Mouse (Mus musculus): ENCODE data around the gene Aph1a.
"Not testable (repeated sequence)": the region's sequence is repeated elsewhere in the genome, so short reads cannot be mapped to it uniquely, and the experiment has no call there.

Aph1a gene

GRCm38 (mm10) chr3:95916760-95917159, 23.0 kb downstream of the Aph1a start:
- in situ Hi-C loops (cut with MboI, MseI), result no loop called here

- in situ Hi-C loops (cut with MboI, MseI), result not testable (repeated sequence)
Measured at GRCm38 (mm10) chr3:95920532-95920931, 26.8 kb downstream of the Aph1a start.

- in situ Hi-C loops (cut with MboI, MseI), result not testable (repeated sequence)
Measured at GRCm38 (mm10) chr3:95923429-95923828, 29.7 kb downstream of the Aph1a start.

GRCm38 (mm10) chr3:95924185-95924584, 30.4 kb downstream of the Aph1a start:
- in situ Hi-C loops (cut with MboI, MseI), result no loop called here

- in situ Hi-C loops (cut with MboI, MseI), result no loop called here
Measured at GRCm38 (mm10) chr3:95925087-95925486, 31.3 kb downstream of the Aph1a start.

GRCm38 (mm10) chr3:95928261-95928657, 34.5 kb downstream of the Aph1a start:
- in situ Hi-C loops (cut with MboI, MseI), result no loop called here

- in situ Hi-C loops (cut with MboI, MseI), result no loop called here
Measured at GRCm38 (mm10) chr3:95928658-95929503, 35.1 kb downstream of the Aph1a start, which contains the start of gene Anp32e. Gene Anp32e (plus strand): TSS chr3:95929246.

- in situ Hi-C loops (cut with MboI, MseI), result no loop called here
Measured at GRCm38 (mm10) chr3:95929581-95930470, 36.1 kb downstream of the Aph1a start.

GRCm38 (mm10) chr3:95930471-95930789, 36.7 kb downstream of the Aph1a start:
- in situ Hi-C loops (cut with MboI, MseI), result no loop called here

- in situ Hi-C loops (cut with MboI, MseI), result no loop called here
Measured at GRCm38 (mm10) chr3:95931471-95931870, 37.7 kb downstream of the Aph1a start.

GRCm38 (mm10) chr3:95932157-95932556, 38.4 kb downstream of the Aph1a start:
- in situ Hi-C loops (cut with MboI, MseI), result no loop called here

- in situ Hi-C loops (cut with MboI, MseI), result no loop called here
Measured at GRCm38 (mm10) chr3:95932566-95932965, 38.8 kb downstream of the Aph1a start.

- in situ Hi-C loops (cut with MboI, MseI), result no loop called here
Measured at GRCm38 (mm10) chr3:95933111-95933750, 39.5 kb downstream of the Aph1a start.

- in situ Hi-C loops (cut with MboI, MseI), result no loop called here
Measured at GRCm38 (mm10) chr3:95934448-95934847, 40.7 kb downstream of the Aph1a start.

- in situ Hi-C loops (cut with MboI, MseI), result no loop called here
Measured at GRCm38 (mm10) chr3:95938217-95938616, 44.4 kb downstream of the Aph1a start.

- in situ Hi-C loops (cut with MboI, MseI), result no loop called here
Measured at GRCm38 (mm10) chr3:95938835-95939234, 45.1 kb downstream of the Aph1a start.

- in situ Hi-C loops (cut with MboI, MseI), result no loop called here
Measured at GRCm38 (mm10) chr3:95942749-95943148, 49.0 kb downstream of the Aph1a start.

- in situ Hi-C loops (cut with MboI, MseI), result no loop called here
Measured at GRCm38 (mm10) chr3:95943226-95943625, 49.5 kb downstream of the Aph1a start.

- in situ Hi-C loops (cut with MboI, MseI), result no loop called here
Measured at GRCm38 (mm10) chr3:95944742-95945141, 51.0 kb downstream of the Aph1a start.

GRCm38 (mm10) chr3:95945731-95946240, 52.0 kb downstream of the Aph1a start:
- in situ Hi-C loops (cut with MboI, MseI), result no loop called here
